Mouse (Mus musculus) embryonic facial prominence, embryonic 14.5 days (tissue): ENCODE results near the gene P2rx1. TPM values are rescaled to one million over a fixed set of nuclear protein-coding genes. Genes with fewer than 3 reads are reported as not detected.
A peak's percentile ranks its signal among the peaks of the same experiment; 100 is the strongest.

ENCODE experiments used
- ATAC-seq: fragments of 200-750 bp; cut with Nextera tagmentation; 2 replicates; pipeline ENCODE4 v1.8.0; 2017; ENCODE audit warnings: low read depth, moderate number of reproducible peaks, moderate TSS enrichment
- DNase-seq: peaks from one replicate; pipeline ENCODE4 v3.0.0-alpha.2; 2015; ENCODE audit warnings: low spot score
- H3K27ac ChIP-seq: fragments of 300-500 bp; sonication (generic); replicated peaks from 2 replicates; pipeline ENCODE4 v1.5.1; 2014; ENCODE audit warnings: low read depth, mild to moderate bottlenecking, low read length, moderate library complexity
- H3K27me3 ChIP-seq: fragments of 300-500 bp; sonication (generic); replicated peaks from 2 replicates; pipeline ENCODE4 v1.6.1; 2014; ENCODE audit warnings: low read length; ENCODE audit not compliant: control insufficient read depth, insufficient read depth
- H3K36me3 ChIP-seq: fragments of 300-500 bp; sonication (generic); 2 replicates; pipeline ENCODE4 v1.6.1; 2014; ENCODE audit warnings: low read length, mixed read lengths; ENCODE audit not compliant: control insufficient read depth, insufficient read depth
- H3K4me1 ChIP-seq: fragments of 300-500 bp; sonication (generic); 2 replicates; pipeline ENCODE4 v1.6.1; 2014; ENCODE audit warnings: antibody characterized with exemption, low read length; ENCODE audit not compliant: control insufficient read depth, insufficient read depth
- H3K4me2 ChIP-seq: fragments of 300-500 bp; sonication (generic); 2 replicates; pipeline ENCODE4 v1.6.1; 2014; ENCODE audit warnings: low read depth, mild to moderate bottlenecking, low read length, moderate library complexity, mixed read lengths
- H3K4me3 ChIP-seq: fragments of 300-500 bp; sonication (generic); 2 replicates; pipeline ENCODE4 v1.5.1; 2014; ENCODE audit warnings: low read depth, mild to moderate bottlenecking, low read length
- H3K9ac ChIP-seq: fragments of 300-500 bp; sonication (generic); 2 replicates; pipeline ENCODE4 v1.6.1; 2014; ENCODE audit warnings: low read depth, mild to moderate bottlenecking, low read length, moderate library complexity, mixed read lengths
- H3K9me3 ChIP-seq: fragments of 300-500 bp; sonication (generic); 2 replicates; pipeline ENCODE4 v1.6.1; 2016; ENCODE audit warnings: low read length; ENCODE audit not compliant: control insufficient read depth
- WGBS: fragments of 180-500 bp; shearing (Covaris S2); extraction: QIAGEN DNeasy Blood & Tissue Kit; methylation state at CpG from one replicate; pipeline ENCODE4 v1.1.7; 2014; 5-methylcytosine and 5-hydroxymethylcytosine counted together
- polyA plus RNA-seq: library from polyadenylated mRNA; unstranded; fragments of >200 nt; fragmentation: Nextera tagmentation; extraction: Ambion mirVana; gene quantifications from 2 replicates; pipeline ENCODE4 v1.2.1, GENCODE M21; 2014

Gene P2rx1
- polyA plus RNA-seq, 1 experiment from 2014 or later: 3.0 TPM

- H3K9ac ChIP-seq: no peak overlapping the region
- ATAC-seq (no peak), DNase-seq (no peak)
- H3K9me3 ChIP-seq: no peaks in the 10 kb centered on the region
- peaks cover 6% of the 10 kb centered on the region; the same call in 1 of the 2 replicates for H3K4me1 ChIP-seq
- H3K4me3 ChIP-seq: no peak overlapping the region
- no peak overlapping the region for H3K4me2 ChIP-seq
- H3K27me3 ChIP-seq: peaks cover 33% of the 10 kb centered on the region
- no peaks in the 10 kb centered on the region for H3K36me3 ChIP-seq
- 42% methylated on average over 2 of the region's 2 CpGs for WGBS
- H3K27ac ChIP-seq: no peak overlapping the region
These were observed 41.6 kb upstream of the P2rx1 start for GRCm38 (mm10) chr11:72957318-72957717.

GRCm38 (mm10) chr11:72959924-72960679 is 38.8 kb upstream of the P2rx1 start:
- no peaks in the 10 kb centered on the region for H3K9me3 ChIP-seq
- H3K27ac ChIP-seq: no peak overlapping the region
- H3K4me3 ChIP-seq: peak overlapping the region; percentile 38; the same call in 1 of the 2 replicates
- H3K36me3 ChIP-seq: no peaks in the 10 kb centered on the region
- ATAC-seq (no peak), DNase-seq (no peak)
- H3K4me2 ChIP-seq: no peak overlapping the region
- peaks cover 6% of the 10 kb centered on the region; the same call in 1 of the 2 replicates for H3K4me1 ChIP-seq
- peaks cover 50% of the 10 kb centered on the region for H3K27me3 ChIP-seq
- H3K9ac ChIP-seq: no peak overlapping the region
- 10% methylated on average over 15 of the region's 15 CpGs for WGBS

DNA sequence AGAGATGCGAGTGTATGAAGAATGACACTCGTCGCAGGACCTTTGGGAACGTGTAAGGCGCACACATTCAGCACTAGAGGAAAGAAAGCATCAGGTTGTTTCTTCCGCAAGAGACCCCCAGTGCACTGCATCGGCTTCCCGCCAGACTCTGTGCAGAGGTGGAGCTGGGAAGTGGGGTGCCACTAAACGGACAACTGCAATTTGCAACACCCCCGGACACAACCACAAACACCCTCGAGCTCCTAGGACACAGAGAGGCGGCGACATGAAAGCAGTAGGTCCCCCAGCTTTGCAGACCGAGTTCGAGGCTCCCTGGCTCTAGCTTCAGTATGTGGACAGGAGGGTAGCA is 38.2 kb upstream of the P2rx1 start:
- DNase-seq (no peak), ATAC-seq (no peak)
- WGBS: 4% methylated on average over 13 of the region's 15 CpGs
- H3K36me3 ChIP-seq: no peaks in the 10 kb centered on the region
- H3K9me3 ChIP-seq: no peaks in the 10 kb centered on the region
- H3K27me3 ChIP-seq: peaks cover 50% of the 10 kb centered on the region
- H3K27ac ChIP-seq: no peak overlapping the region
- H3K4me3 ChIP-seq: peak overlapping the region; percentile 38
- 0 out of 2 replicates have a peak overlapping the region, but pooled peaks have one; percentile 30 for H3K9ac ChIP-seq
- H3K4me1 ChIP-seq: peaks cover 6% of the 10 kb centered on the region; the same call in 1 of the 2 replicates
- peak overlapping the region; percentile 59 for H3K4me2 ChIP-seq

DNA sequence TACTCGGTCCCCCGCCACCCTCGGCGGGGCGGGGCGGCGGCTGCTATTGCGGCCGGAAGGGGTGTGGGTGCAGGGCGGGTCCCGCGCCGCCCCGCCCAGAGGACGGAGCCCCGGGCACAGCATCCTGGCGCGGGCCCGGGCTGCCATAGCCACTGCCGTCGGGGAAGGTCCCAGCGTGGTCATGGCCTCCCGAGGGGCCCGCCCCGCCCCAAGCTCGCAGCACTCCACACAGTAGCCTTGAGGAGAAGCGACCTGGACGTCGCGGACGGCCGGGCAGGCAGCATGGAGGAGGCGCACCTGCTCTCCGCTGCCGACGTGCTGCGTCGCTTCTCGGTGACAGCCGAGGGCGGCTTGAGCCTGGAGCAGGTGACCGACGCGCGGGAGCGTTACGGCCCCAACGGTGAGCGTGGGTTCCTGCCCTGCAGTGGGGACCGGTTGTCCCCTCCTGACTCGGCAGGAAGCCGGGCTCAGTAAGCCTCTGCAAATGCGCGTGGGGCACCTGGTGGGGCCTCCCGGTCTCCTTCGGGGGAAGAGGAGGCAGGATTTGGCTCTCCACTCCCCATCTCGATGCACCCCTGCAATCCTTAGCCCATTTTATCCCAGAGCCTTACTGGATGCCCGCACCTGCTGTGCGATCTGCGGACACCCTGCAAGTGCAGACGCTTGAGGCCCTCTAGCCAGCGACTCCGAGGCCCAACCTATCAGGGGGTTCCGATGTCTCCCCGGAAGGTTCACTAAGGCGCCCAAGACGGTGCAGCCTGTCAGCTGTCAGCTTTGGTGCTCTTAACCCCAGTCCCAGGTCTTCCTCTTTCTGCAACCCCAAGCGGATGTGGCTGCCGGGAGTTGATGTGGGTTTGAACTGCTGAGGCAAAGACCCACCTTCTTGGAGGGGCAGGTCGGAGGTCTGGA is 37.6 kb upstream of the P2rx1 start, which contains the start of gene Atp2a3:
TSS of gene Atp2a3 (plus strand) at position 98 of the 909 bp plus-strand sequence.
- WGBS: 6% methylated on average over 29 of the region's 70 CpGs
- DNase-seq (no peak), ATAC-seq (no peak)
- H3K4me1 ChIP-seq: peaks cover 6% of the 10 kb centered on the region; the same call in 1 of the 2 replicates
- H3K4me2 ChIP-seq: peak within 1 kb of the TSS; percentile 59
- peak within 1 kb of the TSS; percentile 38 for H3K4me3 ChIP-seq
- no peaks in the 10 kb centered on the region for H3K36me3 ChIP-seq
- H3K9me3 ChIP-seq: no peaks in the 10 kb centered on the region
- 0 out of 2 replicates have a peak within 1 kb of the TSS, but pooled peaks have one; percentile 30 for H3K9ac ChIP-seq
- H3K27me3 ChIP-seq: peaks cover 50% of the 10 kb centered on the region
- H3K27ac ChIP-seq: no peak within 1 kb of the TSS

DNA sequence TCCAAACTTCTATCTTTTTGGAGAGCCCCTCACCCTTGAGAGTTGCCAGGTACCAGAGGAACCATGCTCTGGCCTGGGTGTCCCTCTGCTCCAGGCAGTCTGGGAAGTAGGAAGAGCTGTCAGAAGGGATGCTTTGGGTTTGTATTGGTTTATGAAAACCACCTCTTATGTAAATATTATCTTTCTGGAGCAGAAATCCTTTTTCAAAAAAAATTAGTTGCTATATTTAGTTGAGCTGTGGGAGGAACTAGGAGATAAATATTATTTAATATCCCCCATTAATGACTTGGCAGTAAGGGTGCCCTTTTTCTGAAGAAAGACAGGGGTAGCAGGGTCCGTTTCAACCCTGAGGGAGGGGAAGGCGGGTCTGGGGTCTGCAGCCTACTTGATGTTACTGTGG is 36.5 kb upstream of the P2rx1 start:
- Histone ChIP-seq H3K4me3 (no peak overlapping the region), H3K4me1 (peaks cover 6% of the 10 kb centered on the region; the same call in 1 of the 2 replicates), H3K27me3 (peaks cover 50% of the 10 kb centered on the region), H3K27ac (no peak overlapping the region), H3K9me3 (no peaks in the 10 kb centered on the region), H3K36me3 (no peaks in the 10 kb centered on the region), H3K9ac (no peak overlapping the region), H3K4me2 (no peak overlapping the region)
- ATAC-seq (no peak), DNase-seq (no peak)
- WGBS: 61% methylated on average over 2 of the region's 2 CpGs

DNA sequence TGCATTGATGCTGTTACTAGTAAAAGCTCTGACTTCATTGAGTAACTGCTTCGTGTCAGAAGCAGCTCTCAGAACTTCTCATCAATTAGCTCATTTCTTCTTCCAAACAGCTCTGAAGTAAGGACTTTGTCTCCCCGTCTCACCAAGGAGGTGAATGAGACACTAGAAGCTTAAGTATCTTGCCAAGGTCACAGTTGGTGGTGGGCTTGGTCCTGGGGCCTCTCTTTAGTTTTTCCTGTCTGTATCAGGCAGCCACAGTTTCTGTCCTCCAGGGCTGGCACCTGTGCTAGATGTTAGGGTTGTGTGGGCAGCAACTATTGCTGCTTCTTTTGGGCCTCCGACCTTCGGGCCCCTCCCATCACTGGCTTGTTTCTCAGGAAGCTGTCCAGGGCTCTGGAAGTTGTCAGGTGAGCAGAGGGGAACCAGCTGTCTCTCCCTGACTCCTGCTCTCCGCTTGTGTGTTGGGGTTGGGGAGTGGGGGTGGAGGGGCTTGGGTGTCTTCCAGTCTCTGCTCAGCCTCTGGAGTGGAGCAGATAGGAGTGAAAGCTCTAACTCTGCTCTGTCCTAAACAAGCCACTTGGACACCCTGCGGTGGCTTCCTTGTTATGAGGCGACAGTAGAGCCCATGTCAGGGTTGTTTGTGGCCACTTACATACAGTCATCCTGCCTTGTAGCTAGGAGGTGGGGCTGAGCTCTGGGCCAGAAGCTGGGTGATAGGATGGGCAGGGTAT is 35.7 kb upstream of the P2rx1 start:
- no peak overlapping the region for H3K4me3 ChIP-seq
- 42% methylated on average over 7 of the region's 7 CpGs for WGBS
- no peaks in the 10 kb centered on the region for H3K36me3 ChIP-seq
- H3K9me3 ChIP-seq: no peaks in the 10 kb centered on the region
- H3K27ac ChIP-seq: no peak overlapping the region
- peaks cover 50% of the 10 kb centered on the region for H3K27me3 ChIP-seq
- ATAC-seq (no peak; the same call in 1 of the 2 replicates), DNase-seq (no peak)
- H3K9ac ChIP-seq: no peak overlapping the region
- no peak overlapping the region for H3K4me2 ChIP-seq
- H3K4me1 ChIP-seq: peaks cover 6% of the 10 kb centered on the region; the same call in 1 of the 2 replicates

GRCm38 (mm10) chr11:72963789-72964294 is 35.1 kb upstream of the P2rx1 start:
- ATAC-seq (no peak), DNase-seq (no peak)
- peaks cover 50% of the 10 kb centered on the region for H3K27me3 ChIP-seq
- no peak overlapping the region for H3K4me2 ChIP-seq
- H3K4me3 ChIP-seq: no peak overlapping the region
- no peaks in the 10 kb centered on the region for H3K9me3 ChIP-seq
- whole genome bisulfite sequencing: 42% methylated on average over 3 of the region's 3 CpGs
- peaks cover 6% of the 10 kb centered on the region; the same call in 1 of the 2 replicates for H3K4me1 ChIP-seq
- H3K36me3 ChIP-seq: no peaks in the 10 kb centered on the region
- no peak overlapping the region for H3K9ac ChIP-seq
- H3K27ac ChIP-seq: no peak overlapping the region

DNA sequence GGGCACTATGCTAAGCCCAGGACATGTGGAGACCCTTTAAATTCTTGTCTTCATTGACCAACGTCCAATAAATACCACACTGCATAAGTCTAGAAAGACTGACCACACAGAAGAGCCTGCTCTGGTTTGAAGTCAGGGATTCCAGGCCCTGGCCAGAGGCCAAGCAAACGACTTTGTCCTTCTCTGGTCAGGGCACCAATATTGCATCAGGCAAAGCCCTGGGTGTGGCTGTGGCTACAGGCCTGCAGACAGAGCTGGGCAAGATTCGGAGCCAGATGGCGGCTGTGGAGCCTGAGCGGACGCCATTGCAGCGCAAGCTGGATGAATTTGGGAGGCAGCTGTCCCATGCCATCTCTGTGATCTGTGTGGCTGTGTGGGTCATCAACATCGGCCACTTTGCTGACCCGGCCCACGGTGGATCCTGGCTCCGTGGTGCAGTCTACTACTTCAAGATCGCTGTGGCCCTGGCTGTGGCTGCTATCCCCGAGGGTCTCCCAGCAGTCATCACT is 23.9 kb upstream of the P2rx1 start:
- no peaks in the 10 kb centered on the region for H3K27me3 ChIP-seq
- H3K9ac ChIP-seq: no peak overlapping the region
- no peak for ATAC-seq
- H3K27ac ChIP-seq: no peak overlapping the region
- no peaks in the 10 kb centered on the region for H3K36me3 ChIP-seq
- no peak for DNase-seq
- no peak overlapping the region for H3K4me3 ChIP-seq
- H3K4me2 ChIP-seq: no peak overlapping the region
- H3K4me1 ChIP-seq: no peaks in the 10 kb centered on the region
- 84% methylated on average over 13 of the region's 13 CpGs for WGBS
- H3K9me3 ChIP-seq: no peaks in the 10 kb centered on the region
